Mouse (Mus musculus) cerebellum, postnatal 4 days (tissue): Measurements from ENCODE around the gene Hic1.
A peak's percentile ranks its signal among the peaks of the same experiment; 100 is the strongest.

ENCODE experiments used
- DNase-seq, 2 experiments: peaks; one replicate each; pipeline ENCODE4 v3.0.0; 2022; ENCODE audit warnings: low spot score in 2 of 2, mixed read lengths in 1 of 2

The Hic1 gene

GRCm38 (mm10) chr11:75167643-75168589 is 1.4 kb downstream of the Hic1 start:
- DNase-seq = no peak

DNA sequence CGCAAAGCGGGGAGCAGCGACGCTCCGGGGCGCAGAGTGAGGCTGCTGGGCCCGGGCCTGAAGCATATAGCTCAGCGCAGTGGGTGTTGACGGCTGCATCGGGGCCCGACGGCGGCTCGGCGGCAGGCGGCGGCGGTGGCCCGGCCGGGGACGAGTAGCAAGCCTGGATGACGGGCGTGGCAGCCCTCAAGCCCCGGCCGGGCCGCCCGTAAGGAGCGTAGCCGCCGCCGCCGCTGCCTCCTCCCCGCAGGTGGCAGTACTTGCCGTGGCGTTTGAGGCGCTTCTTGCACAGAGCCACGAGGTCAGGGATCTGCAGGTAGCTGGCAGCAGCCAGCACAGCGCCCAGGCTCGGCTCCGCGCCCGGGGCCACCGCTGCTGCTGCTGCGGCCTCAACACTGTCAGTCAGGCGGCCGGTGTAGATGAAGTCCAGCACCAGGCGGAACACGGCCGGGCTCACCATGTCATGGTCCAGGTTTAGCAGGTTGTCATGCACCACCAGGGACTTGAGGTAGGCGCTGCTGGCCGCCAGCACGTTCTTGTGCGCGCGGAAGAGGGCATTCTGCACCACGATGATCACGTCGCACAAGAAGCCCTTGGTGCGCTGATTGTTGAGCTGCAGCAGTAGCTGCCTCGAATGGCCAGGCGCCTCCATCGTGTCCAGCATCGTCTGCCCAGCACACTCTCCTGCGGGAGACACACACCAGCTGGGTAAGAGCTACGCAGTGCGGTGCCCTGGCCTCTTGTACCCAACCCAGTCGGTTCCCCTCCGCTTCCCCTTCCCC is 2.3 kb downstream of the Hic1 start:
- no peak for DNase-seq

DNA sequence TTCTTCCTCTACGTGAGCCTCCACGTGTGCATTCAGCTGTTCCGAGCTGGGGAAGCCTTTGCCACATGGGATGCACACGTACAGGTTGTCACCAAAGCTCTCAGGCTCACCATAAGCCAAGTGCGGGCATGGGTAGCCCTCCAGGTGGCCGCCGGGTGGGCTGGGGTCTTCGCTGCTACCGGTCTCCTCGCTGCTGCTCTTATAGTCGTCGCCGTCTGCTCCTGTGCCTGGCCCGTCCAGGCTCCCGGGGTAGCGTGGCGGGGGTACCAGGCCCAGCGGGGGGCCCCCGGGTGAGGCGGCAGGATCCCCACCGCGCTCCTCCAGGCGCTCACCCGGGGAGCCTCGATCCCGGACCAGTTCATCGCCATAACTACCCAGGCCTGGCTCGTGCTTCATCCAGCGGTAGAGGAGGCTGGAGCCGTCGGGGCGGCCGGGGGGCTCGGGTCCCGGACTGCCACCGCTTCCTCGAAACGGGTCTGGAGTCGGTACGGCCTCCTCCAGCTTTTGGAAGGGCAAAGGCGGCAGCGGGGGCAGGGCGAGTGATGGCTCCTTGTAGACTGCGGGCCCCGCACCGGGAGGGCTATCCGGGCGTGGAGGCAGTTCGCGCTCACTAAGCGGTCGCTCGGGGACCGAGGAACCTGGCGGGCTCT is 3.0 kb downstream of the Hic1 start:
- no peak for DNase-seq

DNA sequence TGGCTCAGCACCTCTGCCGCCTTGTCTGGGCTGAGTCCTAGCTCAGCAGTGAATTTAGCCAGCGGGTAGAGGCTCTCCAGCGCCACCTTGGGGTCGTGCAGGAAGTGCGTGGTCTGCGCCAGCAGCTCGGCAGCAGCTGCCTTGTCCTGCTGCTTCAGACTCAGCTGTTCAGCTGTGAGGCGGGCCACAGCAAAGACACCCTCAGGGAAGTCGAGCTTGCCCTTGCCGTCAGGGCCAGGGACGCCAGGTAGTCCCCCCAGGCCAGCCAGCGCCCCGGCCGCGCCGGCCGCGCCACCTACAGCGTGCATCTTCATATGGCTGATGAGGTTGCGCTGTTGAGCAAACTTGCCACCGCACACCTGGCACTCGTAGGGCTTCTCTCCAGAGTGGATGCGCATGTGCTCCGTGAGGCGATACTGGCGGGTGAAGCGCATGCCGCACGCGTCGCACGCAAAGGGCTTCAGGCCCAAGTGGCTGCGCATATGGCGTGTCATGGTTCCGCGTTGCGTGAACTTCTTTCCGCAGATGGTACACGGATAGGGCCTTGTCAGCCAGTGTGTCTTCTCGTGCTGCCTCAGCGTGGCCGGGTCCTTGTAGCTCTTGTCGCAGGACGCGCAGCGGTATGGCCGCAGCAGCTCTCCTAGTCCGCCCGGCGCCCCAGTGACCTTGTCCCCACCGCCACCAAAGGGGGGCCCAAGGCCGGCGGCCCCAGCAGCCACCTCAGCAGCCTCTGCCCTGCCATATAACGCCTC is 3.7 kb downstream of the Hic1 start:
- peak in 1 of 2 experiments; percentile 62 for DNase-seq

GRCm38 (mm10) chr11:75164750-75165149 is 4.6 kb downstream of the Hic1 start:
- no peak for DNase-seq

GRCm38 (mm10) chr11:75164051-75164450 is 5.3 kb downstream of the Hic1 start:
- DNase-seq = no peak

DNA sequence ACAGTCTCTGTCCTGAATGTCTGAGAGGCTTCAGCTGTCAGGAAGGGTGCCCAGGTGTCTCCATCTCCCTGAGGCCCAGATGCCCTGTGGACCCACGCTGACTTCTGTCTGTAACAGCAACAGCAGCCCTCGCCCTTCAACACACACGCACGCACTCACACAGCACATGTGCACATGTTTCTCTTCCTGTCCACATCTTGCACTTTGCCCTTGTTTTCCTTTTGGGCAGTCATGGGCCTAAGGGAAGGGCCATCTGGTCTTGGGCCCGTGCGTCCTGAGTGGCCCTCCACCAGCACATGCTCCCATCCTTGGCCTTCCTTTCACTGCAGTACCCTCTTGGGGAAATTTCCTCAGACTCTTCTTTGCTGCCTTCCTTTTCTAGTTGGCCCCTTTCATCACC is 5.9 kb downstream of the Hic1 start:
- DNase-seq = no peak

- DNase-seq = no peak
Observed at GRCm38 (mm10) chr11:75162591-75163080, 6.7 kb downstream of the Hic1 start.

DNA sequence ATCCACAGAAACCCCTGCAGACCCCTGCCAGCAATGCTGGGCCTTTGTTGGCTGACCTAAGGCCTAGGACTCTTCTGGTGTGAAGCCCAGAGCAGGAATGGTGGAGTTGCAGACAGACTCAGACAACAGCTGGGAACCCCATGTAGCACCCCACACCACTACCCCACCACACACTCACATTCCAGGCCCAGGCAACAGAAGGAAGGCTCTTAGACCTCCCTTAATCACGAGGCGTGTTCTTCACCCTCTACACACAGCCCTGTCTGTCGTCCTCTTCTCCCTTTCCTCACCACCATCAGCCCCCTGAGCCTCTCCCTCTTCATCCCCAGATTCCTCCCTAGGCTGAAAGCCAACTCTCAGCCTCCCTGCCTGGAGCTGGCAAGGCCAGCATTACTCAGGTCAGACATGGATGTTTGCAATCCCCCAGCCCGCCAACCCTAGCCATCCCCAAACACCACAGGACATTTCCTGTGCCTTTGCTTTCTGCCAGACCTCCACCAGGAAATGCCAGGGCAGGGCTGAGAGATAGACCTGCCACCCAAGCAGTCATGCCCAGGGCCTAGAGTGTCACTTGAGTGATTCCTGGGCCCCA is 7.8 kb downstream of the Hic1 start:
- no peak for DNase-seq

DNA sequence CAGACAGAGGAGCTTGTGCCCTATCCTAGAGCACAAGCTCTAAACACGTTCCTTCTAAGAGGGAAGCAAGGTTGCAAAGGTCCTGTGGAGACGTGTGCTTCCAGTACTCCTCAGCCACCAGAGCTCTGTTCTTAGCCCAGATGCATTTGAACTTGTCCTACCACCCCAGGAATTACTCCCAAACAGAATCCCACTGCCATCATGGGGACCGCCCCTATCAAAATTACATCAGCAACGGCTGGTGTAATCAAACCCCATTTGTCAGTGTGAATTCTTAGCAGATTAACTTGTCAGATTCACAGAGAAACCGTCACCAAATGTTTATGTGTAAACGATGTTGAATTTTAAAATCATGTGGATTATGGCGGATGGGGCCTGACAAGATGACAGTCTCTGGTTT is 8.4 kb downstream of the Hic1 start:
- DNase-seq = no peak

GRCm38 (mm10) chr11:75159564-75159963 is 9.8 kb downstream of the Hic1 start:
- no peak for DNase-seq

DNA sequence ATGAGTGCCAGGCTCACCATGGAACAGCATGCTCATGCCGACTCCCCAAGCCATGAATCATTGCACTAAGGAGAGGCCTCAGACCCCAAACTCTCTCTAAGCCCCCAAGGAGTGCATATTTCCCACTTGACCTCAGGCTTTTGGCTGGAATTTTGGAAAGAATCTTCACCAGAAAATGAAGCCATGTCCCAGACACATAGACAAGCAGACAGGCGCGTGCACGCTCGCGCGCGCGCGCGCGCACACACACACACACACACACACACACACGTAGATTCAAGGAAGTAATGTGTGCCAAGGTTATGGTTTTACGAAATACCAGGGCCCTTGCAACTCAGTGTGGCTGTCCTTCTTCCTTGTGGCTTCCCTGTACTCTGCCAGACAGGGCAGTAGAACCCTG is 10.9 kb downstream of the Hic1 start:
- DNase-seq = no peak

DNA sequence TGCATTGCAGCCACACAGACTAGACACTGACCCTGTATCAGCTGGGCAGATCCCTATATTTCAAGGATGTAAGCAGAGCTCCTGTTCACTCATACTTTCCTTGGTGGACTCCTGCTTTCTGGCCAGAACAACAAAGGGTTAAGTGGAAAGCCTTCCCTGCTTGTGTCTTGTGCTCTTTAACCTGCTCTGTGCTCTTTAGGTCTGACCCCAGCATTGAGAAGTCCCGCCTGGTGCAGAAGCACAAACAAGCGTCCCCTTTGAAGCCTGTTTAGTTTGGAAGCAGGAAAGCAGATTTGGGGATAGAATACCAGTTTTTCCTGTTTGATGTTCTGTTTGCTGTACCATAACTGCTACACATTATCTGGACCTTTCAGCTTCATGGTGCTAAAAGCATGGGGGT is 11.4 kb downstream of the Hic1 start:
- DNase-seq = no peak

DNA sequence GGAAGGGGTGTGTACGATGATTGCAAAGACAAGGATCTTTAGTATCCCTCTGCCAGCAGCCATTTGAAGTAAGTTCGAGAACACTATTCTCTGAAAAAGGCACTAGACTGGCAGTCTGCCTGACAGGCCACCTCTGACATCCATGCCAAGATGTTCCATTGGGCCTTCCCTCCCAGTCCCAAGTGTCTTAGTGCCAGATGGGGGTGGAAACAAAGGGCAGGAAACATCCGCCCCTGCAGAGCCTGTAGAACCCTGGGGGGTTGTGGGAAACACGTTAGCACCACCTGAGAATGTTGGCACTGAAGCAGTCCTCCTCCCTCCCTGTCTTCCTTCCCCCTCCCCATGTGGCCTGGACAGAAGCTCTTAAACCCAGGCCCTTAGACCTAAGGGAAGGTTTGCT is 12.3 kb downstream of the Hic1 start:
- no peak for DNase-seq

DNA sequence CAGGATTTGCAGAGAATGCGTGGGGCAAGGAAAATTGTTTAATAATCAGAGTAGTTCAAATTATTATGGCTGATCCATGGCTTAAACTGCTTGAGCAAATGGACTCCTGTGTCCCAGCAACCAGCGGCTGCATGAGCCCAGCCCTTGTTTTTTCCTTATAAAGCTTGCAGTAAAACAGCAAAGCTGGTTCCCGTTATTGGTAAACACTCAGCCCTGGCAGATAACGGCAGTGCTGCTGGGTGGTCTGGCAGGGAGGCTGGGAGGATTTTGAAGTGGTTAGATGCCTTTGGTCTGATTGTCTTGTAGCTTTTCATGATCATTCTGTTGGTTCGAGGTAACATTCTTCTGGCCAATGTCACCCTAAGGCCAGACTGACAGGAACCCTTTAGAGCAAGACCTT is 12.9 kb downstream of the Hic1 start:
- no peak for DNase-seq

DNA sequence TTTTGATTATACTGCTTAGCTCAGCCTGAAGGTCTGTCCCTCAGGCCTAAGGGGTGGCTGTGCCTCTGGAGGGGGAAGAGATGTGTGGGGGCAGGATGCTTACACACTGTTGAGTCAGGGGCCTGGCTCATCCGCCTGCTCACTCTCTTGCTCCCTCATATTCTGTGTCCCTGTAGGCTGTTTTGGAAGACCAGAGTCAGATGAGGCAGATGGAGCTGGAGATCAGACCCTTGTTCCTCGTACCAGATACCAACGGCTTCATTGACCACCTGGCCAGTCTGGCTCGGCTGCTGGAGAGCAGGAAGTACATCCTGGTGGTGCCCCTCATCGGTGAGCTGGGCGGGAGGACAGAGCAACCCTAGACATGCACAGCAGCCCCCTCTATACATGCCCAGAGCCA is 13.3 kb downstream of the Hic1 start:
- DNase-seq = no peak

DNA sequence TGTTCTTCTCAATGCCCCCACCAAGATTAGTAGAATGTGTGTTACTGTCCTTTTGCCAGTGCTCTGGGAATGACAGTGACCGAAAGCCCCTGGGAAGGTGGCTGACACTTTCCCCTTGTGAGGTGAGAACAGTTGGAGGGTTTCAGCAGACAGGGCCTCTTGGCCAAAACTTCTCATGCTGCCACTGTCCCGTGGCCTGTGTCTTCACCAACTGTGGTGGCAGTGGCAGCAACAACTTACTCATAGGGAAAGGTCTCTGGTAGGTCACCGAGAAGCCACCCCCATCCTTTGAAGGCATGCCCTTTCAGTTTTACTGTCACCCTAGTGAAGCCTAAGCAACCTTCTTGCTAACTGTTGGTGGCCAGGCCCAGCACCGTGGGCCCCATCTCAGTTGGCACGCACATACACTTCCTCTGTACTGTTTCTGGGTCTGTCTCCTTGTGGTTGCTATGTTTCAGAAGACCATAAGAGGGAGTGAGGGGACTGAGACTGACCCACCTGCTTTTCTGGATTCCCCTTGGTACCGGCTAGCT is 15.2 kb downstream of the Hic1 start:
- no peak for DNase-seq

- no peak for DNase-seq
Observed at GRCm38 (mm10) chr11:75152603-75153557, 16.4 kb downstream of the Hic1 start.

DNA sequence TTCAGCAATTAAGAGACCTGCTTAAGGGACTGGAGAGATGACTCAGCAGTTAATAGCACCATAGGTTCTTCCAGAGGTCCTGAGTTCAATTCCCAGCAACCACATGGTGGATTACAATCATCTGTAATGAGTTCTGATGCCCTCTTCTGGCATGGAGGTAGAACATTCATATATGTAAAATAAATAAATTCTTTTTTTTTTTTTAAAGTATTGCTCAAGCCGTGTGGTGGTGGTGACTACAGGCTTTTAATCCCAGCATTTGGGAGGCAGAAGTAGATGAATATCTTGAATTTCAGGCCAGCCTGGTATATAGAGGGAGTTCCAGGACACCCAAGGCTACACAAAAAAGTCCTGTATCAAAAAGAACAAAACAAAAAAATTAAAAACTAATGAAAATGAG is 19.0 kb downstream of the Hic1 start:
- no peak for DNase-seq
